Mouse (Mus musculus) gastrocnemius, postnatal 14 days (tissue): Measurements from ENCODE around the gene Gpx3. TPM values are rescaled to one million over a fixed set of nuclear protein-coding genes. Genes with fewer than 3 reads are reported as not detected.

Experiments used
- total RNA-seq, 2 experiments: library from RNA; stranded (reverse); gene quantifications; 2 replicates each; pipeline ENCODE4 v1.2.3; 2021

The Gpx3 gene
- total RNA-seq, 2 experiments from 2014 or later = 19.0 to 22.6 TPM

Other genes with a start within 250 kb of the Gpx3 start
- 10 to 100 TPM; 15.6 to 18.8 TPM for gene Cdc42se2, start 114.8 kb upstream of the Gpx3 start, total RNA-seq
- 10 to 100 TPM; 17.3 to 20.6 TPM for gene Lyrm7, start 41.5 kb upstream of the Gpx3 start, total RNA-seq
- 100 to 1,000 TPM; 192 to 195 TPM for gene Hint1, start 36.1 kb upstream of the Gpx3 start, total RNA-seq
- 10 to 100 TPM; 28.8 to 31.1 TPM for gene Tnip1, start 60.5 kb downstream of the Gpx3 start, total RNA-seq
- gene Anxa6, start 131.0 kb downstream of the Gpx3 start, total RNA-seq = 100 to 1,000 TPM; 222 to 236 TPM
- 10 to 100 TPM in 1 of 2 experiments, 1 to 10 TPM in 1; 7.8 to 14.0 TPM for gene Ccdc69, start 175.7 kb downstream of the Gpx3 start, total RNA-seq
- gene Gm2a, start 195.7 kb downstream of the Gpx3 start, total RNA-seq = 1 to 10 TPM; 9.0 to 9.9 TPM
- gene Slc36a3, start 249.3 kb downstream of the Gpx3 start, total RNA-seq = not detected